Mouse (Mus musculus): ENCODE data around the gene Gtf2e1. TPM values are rescaled to one million over a fixed set of nuclear protein-coding genes. Genes with fewer than 3 reads are reported as not detected.

Gtf2e1 gene
- total RNA-seq, 1 experiment: 54.1 TPM

DNA sequence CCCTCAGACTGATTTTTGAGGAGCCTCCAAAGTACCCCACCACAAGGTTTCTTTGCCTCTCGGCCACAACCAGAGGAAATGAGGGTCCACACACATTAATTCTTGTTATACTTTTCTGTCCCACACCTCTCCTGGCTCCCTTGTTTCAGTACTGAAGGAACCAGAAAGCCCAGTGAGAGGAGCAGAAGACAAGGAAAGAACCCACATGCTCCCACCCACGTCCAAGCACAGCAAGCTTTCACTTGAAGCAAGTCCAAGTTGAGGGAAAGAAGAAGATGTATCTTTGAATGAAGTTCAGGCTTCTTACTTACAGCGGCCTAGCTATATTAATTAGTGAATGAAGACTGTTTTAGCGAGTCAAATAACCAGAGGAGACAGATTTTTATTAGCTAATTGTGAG lies 76.7 kb downstream of the Gtf2e1 start:
- Histone ChIP-seq H3K4me1 (ENCODE audit: control insufficient read depth in 2 of 2, insufficient read depth in 2 of 2, low read length in 2 of 2, poor library complexity in 1 of 2) (no peaks in the 10 kb centered on the region), H3K9me3 (ENCODE audit: control insufficient read depth, insufficient read depth, low read depth, low read length) (no peaks in the 10 kb centered on the region), H3K36me3 (ENCODE audit: control insufficient read depth, insufficient read depth, low read length, poor library complexity, severe bottlenecking) (no peaks in the 10 kb centered on the region), H3K27ac (ENCODE audit: insufficient read depth, low read depth, low read length, poor library complexity, severe bottlenecking) (no peak overlapping the region), H3K4me3 (ENCODE audit: insufficient read depth in 1 of 2, low read depth in 1 of 2, low read length in 2 of 2, poor library complexity in 1 of 2, severe bottlenecking in 1 of 2) (no peak overlapping the region), H3K9ac (ENCODE audit: insufficient read depth, low read depth, low read length, poor library complexity, severe bottlenecking) (no peak overlapping the region)
- in situ Hi-C loops (cut with MboI; ENCODE audit: low sequenced_read_pairs in 2 of 2, unreplicated experiment in 2 of 2): no loop called here
- TF ChIP-seq HCFC1 (IDR thresholded peaks at IDR 0.05; ENCODE audit: borderline replicate concordance, insufficient read depth, low read length) (no peak), ZC3H11A (IDR thresholded peaks at IDR 0.05; ENCODE audit: borderline replicate concordance, low read depth, low read length) (no peak), MAFK (IDR thresholded peaks at IDR 0.05; ENCODE audit: insufficient read depth, low read depth, low read length) (no peak), ZNF384 (IDR thresholded peaks at IDR 0.05; ENCODE audit: low read depth, low read length) (no peak), CHD2 (IDR thresholded peaks at IDR 0.05; ENCODE audit: low read depth, low read length) (no peak)
- no peak for DNase-seq (ENCODE audit: low read depth, low spot score)

DNA sequence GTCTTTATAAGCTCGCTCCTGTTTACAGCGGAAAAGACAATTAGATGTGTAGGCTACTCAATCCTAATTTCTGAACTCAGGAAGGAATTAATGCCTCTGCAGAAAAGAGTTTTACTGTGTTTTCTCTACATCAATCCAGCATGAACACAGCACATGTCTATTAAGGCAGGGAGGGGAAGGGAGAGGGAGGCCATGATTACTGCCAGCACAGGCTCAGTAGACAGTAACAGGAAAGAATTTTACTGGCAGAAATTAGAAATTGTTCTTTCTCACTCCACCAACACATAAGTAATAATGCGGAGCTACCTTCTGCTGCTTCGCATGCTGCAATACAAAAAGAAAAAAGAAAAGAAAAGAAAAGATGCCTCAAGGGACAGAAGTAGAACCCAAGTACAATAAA lies 78.0 kb downstream of the Gtf2e1 start:
- Histone ChIP-seq H3K4me3 (ENCODE audit: insufficient read depth in 1 of 2, low read depth in 1 of 2, low read length in 2 of 2, poor library complexity in 1 of 2, severe bottlenecking in 1 of 2) (no peak overlapping the region), H3K9me3 (ENCODE audit: control insufficient read depth, insufficient read depth, low read depth, low read length) (no peaks in the 10 kb centered on the region), H3K27ac (ENCODE audit: insufficient read depth, low read depth, low read length, poor library complexity, severe bottlenecking) (no peak overlapping the region), H3K9ac (ENCODE audit: insufficient read depth, low read depth, low read length, poor library complexity, severe bottlenecking) (no peak overlapping the region), H3K4me1 (ENCODE audit: control insufficient read depth in 2 of 2, insufficient read depth in 2 of 2, low read length in 2 of 2, poor library complexity in 1 of 2) (no peaks in the 10 kb centered on the region), H3K36me3 (ENCODE audit: control insufficient read depth, insufficient read depth, low read length, poor library complexity, severe bottlenecking) (no peaks in the 10 kb centered on the region)
- no peak for DNase-seq (ENCODE audit: low read depth, low spot score)
- in situ Hi-C loops (cut with MboI; ENCODE audit: low sequenced_read_pairs in 2 of 2, unreplicated experiment in 2 of 2): no loop called here
- TF ChIP-seq CHD2 (IDR thresholded peaks at IDR 0.05; ENCODE audit: low read depth, low read length) (no peak), MAFK (IDR thresholded peaks at IDR 0.05; ENCODE audit: insufficient read depth, low read depth, low read length) (no peak), HCFC1 (IDR thresholded peaks at IDR 0.05; ENCODE audit: borderline replicate concordance, insufficient read depth, low read length) (no peak), ZC3H11A (IDR thresholded peaks at IDR 0.05; ENCODE audit: borderline replicate concordance, low read depth, low read length) (no peak), ZNF384 (IDR thresholded peaks at IDR 0.05; ENCODE audit: low read depth, low read length) (no peak)

Other genes starting within 250 kb of the Gtf2e1 start
- gene Stxbp5l, start 154.8 kb downstream of the Gtf2e1 start, total RNA-seq (2012; rRNA removed): 0.11 and 0.31 TPM in 2 replicates
- gene Rabl3, start 96 bp upstream of the Gtf2e1 start, total RNA-seq (2012; rRNA removed): 5.1 and 8.3 TPM in 2 replicates
- gene Hgd, start 40.4 kb upstream of the Gtf2e1 start, total RNA-seq (2012; rRNA removed): 0.21 and 0.40 TPM in 2 replicates
- 45.0 and 47.3 TPM in 2 replicates for gene Ndufb4, start 114.7 kb upstream of the Gtf2e1 start, total RNA-seq (2012; rRNA removed)
- 80.6 and 87.6 TPM in 2 replicates for gene Fstl1, start 237.1 kb upstream of the Gtf2e1 start, total RNA-seq (2012; rRNA removed)

Measured in ES-E14 (cell line).